Mouse (Mus musculus): ENCODE data around the gene 4930469K13Rik. TPM values are rescaled to one million over a fixed set of nuclear protein-coding genes. Genes with fewer than 3 reads are reported as not detected.
A peak's percentile ranks its signal among the peaks of the same experiment; 100 is the strongest.
"Not testable (repeated sequence)": the region's sequence is repeated elsewhere in the genome, so short reads cannot be mapped to it uniquely, and the experiment has no call there.

4930469K13Rik gene
- not detected in 2 replicates for polyA plus RNA-seq (2015; fragmentation: Nextera tagmentation; extraction: Ambion mirVana)

DNA sequence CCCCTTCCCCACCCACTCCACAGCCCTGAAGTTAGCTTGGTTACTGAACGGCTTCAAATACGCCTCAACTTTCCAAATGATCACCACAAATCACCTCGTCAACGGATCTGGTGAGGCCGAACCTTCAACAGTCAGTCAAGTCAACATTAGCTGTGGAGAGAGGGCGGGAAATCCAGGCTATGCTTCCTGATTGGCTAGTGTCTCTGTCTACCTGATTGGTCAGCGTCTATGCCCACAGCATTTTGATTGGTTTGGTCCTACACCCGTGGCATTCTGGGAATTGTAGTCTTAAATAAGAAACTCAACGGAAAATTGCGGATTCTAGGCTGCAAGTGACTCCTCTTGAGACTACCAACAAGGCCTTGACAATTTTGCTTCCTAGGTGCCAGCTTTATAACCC lies at the start of gene 4930469K13Rik:
Gene 4930469K13Rik, minus strand, starts transcription at position 133 of the 400 bp plus-strand sequence.
- H3K9ac ChIP-seq (replicated peaks; ENCODE audit: low read length): no peak within 1 kb of the TSS
- no peaks in the 10 kb centered on the region for H3K36me3 ChIP-seq (ENCODE audit: insufficient read depth, low read length)
- no peaks in the 10 kb centered on the region for H3K27me3 ChIP-seq (ENCODE audit: insufficient read depth, low read length)
- no peak within 1 kb of the TSS for H3K4me3 ChIP-seq (ENCODE audit: low read length)
- ATAC-seq (ENCODE audit: low FRiP score, low TSS enrichment): no peak
- no peaks in the 10 kb centered on the region for H3K4me1 ChIP-seq (ENCODE audit: insufficient read depth, low read length)
- H3K27ac ChIP-seq (ENCODE audit: low read length): no peak within 1 kb of the TSS
- H3K9me3 ChIP-seq (ENCODE audit: low read length): no peaks in the 10 kb centered on the region
- no peak within 1 kb of the TSS for H3K4me2 ChIP-seq (replicated peaks; ENCODE audit: low read depth, low read length)
- 78% methylated on average over 10 of the region's 10 CpGs for WGBS

DNA sequence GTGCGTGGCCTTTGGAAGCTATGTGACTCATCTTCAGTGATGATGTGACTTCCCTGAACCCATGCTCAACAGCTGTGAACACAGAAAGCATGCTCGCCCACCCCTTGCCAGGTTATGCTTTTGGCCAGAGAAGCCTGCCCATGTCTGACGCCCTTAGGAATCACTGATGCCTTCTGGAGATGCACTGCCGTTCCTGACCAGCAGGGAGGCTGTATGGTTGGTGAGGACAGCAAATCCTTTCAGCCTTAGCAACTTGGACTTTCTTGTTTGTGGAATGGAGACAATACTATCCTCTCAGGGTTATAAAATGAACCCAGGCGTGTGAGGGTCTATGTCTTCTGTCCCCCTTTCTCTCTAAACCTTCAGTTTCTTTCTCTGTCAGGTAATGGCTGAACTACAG lies 48.6 kb upstream of the 4930469K13Rik start:
- Histone ChIP-seq H3K27me3 (ENCODE audit: insufficient read depth, low read length) (no peaks in the 10 kb centered on the region), H3K9me3 (ENCODE audit: low read length) (no peaks in the 10 kb centered on the region), H3K36me3 (ENCODE audit: insufficient read depth, low read length) (no peaks in the 10 kb centered on the region), H3K4me3 (ENCODE audit: low read length) (no peak overlapping the region), H3K27ac (ENCODE audit: low read length) (no peak overlapping the region), H3K4me2 (replicated peaks; ENCODE audit: low read depth, low read length) (no peak overlapping the region), H3K4me1 (ENCODE audit: insufficient read depth, low read length) (no peaks in the 10 kb centered on the region), H3K9ac (replicated peaks; ENCODE audit: low read length) (no peak overlapping the region)
- ATAC-seq (ENCODE audit: low FRiP score, low TSS enrichment): no peak
- 74% methylated on average over 5 of the region's 5 CpGs for WGBS

GRCm38 (mm10) chr11:34144421-34144820 lies 46.1 kb upstream of the 4930469K13Rik start:
- Histone ChIP-seq H3K4me1 (ENCODE audit: insufficient read depth, low read length) (no peaks in the 10 kb centered on the region), H3K9ac (replicated peaks; ENCODE audit: low read length) (no peak overlapping the region), H3K36me3 (ENCODE audit: insufficient read depth, low read length) (no peaks in the 10 kb centered on the region), H3K27me3 (ENCODE audit: insufficient read depth, low read length) (no peaks in the 10 kb centered on the region), H3K9me3 (ENCODE audit: low read length) (no peaks in the 10 kb centered on the region), H3K4me3 (ENCODE audit: low read length) (no peak overlapping the region), H3K4me2 (replicated peaks; ENCODE audit: low read depth, low read length) (no peak overlapping the region), H3K27ac (ENCODE audit: low read length) (no peak overlapping the region)
- ATAC-seq (ENCODE audit: low FRiP score, low TSS enrichment): no peak
- WGBS: 72% methylated on average over 4 of the region's 4 CpGs

DNA sequence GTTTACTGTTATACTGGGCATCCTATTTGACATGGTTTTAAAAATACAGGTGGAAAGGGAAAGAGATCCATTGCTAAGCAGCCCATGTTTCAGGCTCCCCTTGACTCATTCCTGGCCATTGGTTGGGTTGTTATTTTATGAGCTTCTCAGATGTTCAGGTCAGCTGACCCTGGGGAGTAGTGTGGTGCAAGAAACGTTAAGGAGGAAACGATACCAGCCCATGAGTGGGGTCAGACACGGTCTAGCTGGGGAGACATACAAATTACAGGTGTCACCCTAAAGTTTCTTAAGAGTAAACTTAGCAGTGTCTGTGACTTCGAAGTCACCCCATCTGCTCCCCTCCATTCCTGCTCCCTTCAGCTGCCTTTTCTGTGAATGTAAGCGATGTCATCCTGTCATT lies 45.6 kb upstream of the 4930469K13Rik start:
- H3K4me3 ChIP-seq (ENCODE audit: low read length): no peak overlapping the region
- H3K4me2 ChIP-seq (replicated peaks; ENCODE audit: low read depth, low read length): no peak overlapping the region
- 36% methylated on average over 5 of the region's 5 CpGs for WGBS
- no peak overlapping the region for H3K27ac ChIP-seq (ENCODE audit: low read length)
- H3K36me3 ChIP-seq (ENCODE audit: insufficient read depth, low read length): no peaks in the 10 kb centered on the region
- no peaks in the 10 kb centered on the region for H3K27me3 ChIP-seq (ENCODE audit: insufficient read depth, low read length)
- ATAC-seq (ENCODE audit: low FRiP score, low TSS enrichment): no peak
- no peak overlapping the region for H3K9ac ChIP-seq (replicated peaks; ENCODE audit: low read length)
- H3K9me3 ChIP-seq (ENCODE audit: low read length): no peaks in the 10 kb centered on the region
- H3K4me1 ChIP-seq (ENCODE audit: insufficient read depth, low read length): no peaks in the 10 kb centered on the region

DNA sequence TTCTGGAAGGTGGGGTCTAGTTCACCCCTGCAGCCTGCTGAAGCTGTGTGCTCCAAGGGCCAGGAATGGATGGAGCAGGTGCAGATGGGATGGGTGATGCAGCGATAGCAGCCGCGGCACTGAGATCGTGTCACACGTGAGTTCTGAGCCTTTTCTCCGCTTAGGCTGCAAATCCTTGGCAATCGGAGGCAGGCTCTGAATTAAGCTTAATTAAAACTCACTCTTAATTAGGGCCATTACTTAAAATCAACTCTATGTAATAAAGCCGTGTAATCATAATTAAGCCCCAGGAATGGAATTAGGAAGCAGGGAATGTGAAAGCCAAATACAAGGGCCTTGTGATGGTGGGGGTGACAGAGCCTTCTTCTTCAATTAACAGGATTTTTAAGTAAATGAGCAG lies 40.9 kb upstream of the 4930469K13Rik start:
- Histone ChIP-seq H3K4me1 (ENCODE audit: insufficient read depth, low read length) (no peaks in the 10 kb centered on the region), H3K9me3 (ENCODE audit: low read length) (no peaks in the 10 kb centered on the region), H3K9ac (replicated peaks; ENCODE audit: low read length) (no peak overlapping the region), H3K27me3 (ENCODE audit: insufficient read depth, low read length) (no peaks in the 10 kb centered on the region), H3K36me3 (ENCODE audit: insufficient read depth, low read length) (no peaks in the 10 kb centered on the region), H3K4me3 (ENCODE audit: low read length) (no peak overlapping the region), H3K27ac (ENCODE audit: low read length) (no peak overlapping the region), H3K4me2 (replicated peaks; ENCODE audit: low read depth, low read length) (no peak overlapping the region)
- no peak for ATAC-seq (ENCODE audit: low FRiP score, low TSS enrichment)
- WGBS: 90% methylated on average over 8 of the region's 8 CpGs

GRCm38 (mm10) chr11:34128412-34128811 lies 30.1 kb upstream of the 4930469K13Rik start:
- Histone ChIP-seq H3K9me3 (ENCODE audit: low read length) (no peaks in the 10 kb centered on the region), H3K9ac (replicated peaks; ENCODE audit: low read length) (no peak overlapping the region), H3K36me3 (ENCODE audit: insufficient read depth, low read length) (no peaks in the 10 kb centered on the region), H3K4me1 (ENCODE audit: insufficient read depth, low read length) (no peaks in the 10 kb centered on the region; the same call in 1 of the 2 replicates), H3K27ac (ENCODE audit: low read length) (no peak overlapping the region), H3K4me3 (ENCODE audit: low read length) (no peak overlapping the region), H3K27me3 (ENCODE audit: insufficient read depth, low read length) (no peaks in the 10 kb centered on the region), H3K4me2 (replicated peaks; ENCODE audit: low read depth, low read length) (no peak overlapping the region)
- no peak for ATAC-seq (ENCODE audit: low FRiP score, low TSS enrichment)
- WGBS: 62% methylated on average over 2 of the region's 2 CpGs

- H3K4me1 ChIP-seq (ENCODE audit: insufficient read depth, low read length); H3K9ac ChIP-seq (replicated peaks; ENCODE audit: low read length); H3K9me3 ChIP-seq (ENCODE audit: low read length); H3K27ac ChIP-seq (ENCODE audit: low read length); H3K36me3 ChIP-seq (ENCODE audit: insufficient read depth, low read length); ATAC-seq (ENCODE audit: low FRiP score, low TSS enrichment); H3K27me3 ChIP-seq (ENCODE audit: insufficient read depth, low read length); H3K4me2 ChIP-seq (replicated peaks; ENCODE audit: low read depth, low read length); H3K4me3 ChIP-seq (ENCODE audit: low read length): not testable (repeated sequence)
- 73% methylated on average over 3 of the region's 3 CpGs for WGBS
Measured at GRCm38 (mm10) chr11:34125727-34126126, 27.4 kb upstream of the 4930469K13Rik start.

GRCm38 (mm10) chr11:34124852-34125251 lies 26.5 kb upstream of the 4930469K13Rik start:
- peak; percentile 63; the same call in 1 of the 2 replicates for ATAC-seq (ENCODE audit: low FRiP score, low TSS enrichment)
- 23% methylated on average over 7 of the region's 7 CpGs for WGBS

GRCm38 (mm10) chr11:34123147-34123546 lies 24.8 kb upstream of the 4930469K13Rik start:
- Histone ChIP-seq H3K4me3 (ENCODE audit: low read length) (no peak overlapping the region), H3K9me3 (ENCODE audit: low read length) (no peaks in the 10 kb centered on the region), H3K9ac (replicated peaks; ENCODE audit: low read length) (no peak overlapping the region), H3K27me3 (ENCODE audit: insufficient read depth, low read length) (no peaks in the 10 kb centered on the region), H3K27ac (ENCODE audit: low read length) (no peak overlapping the region), H3K4me1 (ENCODE audit: insufficient read depth, low read length) (no peaks in the 10 kb centered on the region; the same call in 1 of the 2 replicates), H3K4me2 (replicated peaks; ENCODE audit: low read depth, low read length) (no peak overlapping the region), H3K36me3 (ENCODE audit: insufficient read depth, low read length) (no peaks in the 10 kb centered on the region)
- ATAC-seq (ENCODE audit: low FRiP score, low TSS enrichment): no peak
- 11% methylated on average over 2 of the region's 2 CpGs for WGBS

More at GRCm38 (mm10) chr11:34124852-34125251, 26.5 kb upstream of the 4930469K13Rik start:
- H3K27me3 ChIP-seq (ENCODE audit: insufficient read depth, low read length): no peaks in the 10 kb centered on the region
- H3K4me1 ChIP-seq (ENCODE audit: insufficient read depth, low read length): no peaks in the 10 kb centered on the region; the same call in 1 of the 2 replicates
- no peaks in the 10 kb centered on the region for H3K36me3 ChIP-seq (ENCODE audit: insufficient read depth, low read length)
- H3K27ac ChIP-seq (ENCODE audit: low read length): no peak overlapping the region
- H3K4me3 ChIP-seq (ENCODE audit: low read length): no peak overlapping the region
- H3K9ac ChIP-seq (replicated peaks; ENCODE audit: low read length): no peak overlapping the region; the same call in 1 of the 2 replicates
- H3K9me3 ChIP-seq (ENCODE audit: low read length): no peaks in the 10 kb centered on the region
- no peak overlapping the region for H3K4me2 ChIP-seq (replicated peaks; ENCODE audit: low read depth, low read length)

DNA sequence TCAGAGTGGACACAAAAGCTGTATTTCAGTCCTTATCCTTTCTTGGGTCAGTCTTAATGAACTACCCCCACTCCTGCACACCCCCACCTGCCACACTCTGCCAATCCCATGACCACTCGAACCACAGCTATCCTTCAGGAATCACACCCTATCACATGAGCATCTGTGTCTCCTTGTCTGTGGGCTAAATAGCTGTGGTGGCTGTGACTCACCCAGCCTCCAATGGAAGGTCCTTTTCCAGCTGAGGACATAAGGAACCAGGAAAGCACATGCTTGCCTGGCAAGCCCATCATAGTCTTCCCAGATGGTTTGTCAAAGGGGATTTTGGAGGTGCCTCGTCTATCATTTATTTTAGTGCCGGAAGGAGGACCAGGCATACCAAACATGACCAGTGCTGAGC lies 20.0 kb upstream of the 4930469K13Rik start:
- Histone ChIP-seq H3K9ac (replicated peaks; ENCODE audit: low read length) (no peak overlapping the region), H3K9me3 (ENCODE audit: low read length) (no peaks in the 10 kb centered on the region), H3K4me2 (replicated peaks; ENCODE audit: low read depth, low read length) (no peak overlapping the region), H3K36me3 (ENCODE audit: insufficient read depth, low read length) (no peaks in the 10 kb centered on the region), H3K27me3 (ENCODE audit: insufficient read depth, low read length) (no peaks in the 10 kb centered on the region), H3K4me1 (ENCODE audit: insufficient read depth, low read length) (no peaks in the 10 kb centered on the region), H3K4me3 (ENCODE audit: low read length) (no peak overlapping the region), H3K27ac (ENCODE audit: low read length) (no peak overlapping the region)
- ATAC-seq (ENCODE audit: low FRiP score, low TSS enrichment): no peak
- WGBS: 57% methylated on average over 3 of the region's 3 CpGs
